Mouse (Mus musculus) gastrocnemius, adult 8-10 months (tissue): ENCODE data around the gene Mitd1. TPM values are rescaled to one million over a fixed set of nuclear protein-coding genes. Genes with fewer than 3 reads are reported as not detected.

ENCODE experiments used
- DNase-seq, 2 experiments: peaks; one replicate each; pipeline ENCODE4 v3.0.0; 2022; ENCODE audit warnings: low spot score in 2 of 2
- total RNA-seq, 4 experiments: library from RNA; stranded (reverse); gene quantifications; 2 replicates each; pipeline ENCODE4 v1.2.4; 2022

The Mitd1 gene
- total RNA-seq, 4 experiments from 2014 or later: 0.63 to 2.1 (median 1.3) TPM

- DNase-seq: no peak
Observed at GRCm38 (mm10) chr1:37867684-37868322, 22.4 kb downstream of the Mitd1 start.

- DNase-seq: no peak
Observed at GRCm38 (mm10) chr1:37867056-37867455, 23.2 kb downstream of the Mitd1 start.

- DNase-seq: no peak
Observed at GRCm38 (mm10) chr1:37866286-37866685, 23.9 kb downstream of the Mitd1 start, which contains the start of gene Tsga10. Tsga10 (minus strand) TSS chr1:37866429.

GRCm38 (mm10) chr1:37865401-37866215 lies 24.6 kb downstream of the Mitd1 start:
- no peak for DNase-seq

- peak; percentile 99 to 100 for DNase-seq
Observed at GRCm38 (mm10) chr1:37864511-37865400, 25.5 kb downstream of the Mitd1 start.

- no peak for DNase-seq
Observed at GRCm38 (mm10) chr1:37850696-37851095, 39.5 kb downstream of the Mitd1 start.

- no peak for DNase-seq
Observed at GRCm38 (mm10) chr1:37846878-37847277, 43.3 kb downstream of the Mitd1 start.

- no peak for DNase-seq
Observed at GRCm38 (mm10) chr1:37831681-37832080, 58.5 kb downstream of the Mitd1 start.

Other genes with a start within 250 kb of the Mitd1 start
- under 1 TPM; 0.18 to 0.67 (median 0.25) TPM for gene 2010300C02Rik, start 170.3 kb downstream of the Mitd1 start, total RNA-seq
- 1 to 10 TPM; 6.1 to 8.0 (median 7.7) TPM for gene Tsga10, start 24.0 kb downstream of the Mitd1 start, total RNA-seq
- 10 to 100 TPM in 1 of 4 experiments, 1 to 10 TPM in 3; 8.5 to 10.7 (median 9.1) TPM for gene Lipt1, start 18.7 kb downstream of the Mitd1 start, total RNA-seq
- 100 to 1,000 TPM; 261 to 309 (median 283) TPM for gene Mrpl30, start 66 bp upstream of the Mitd1 start, total RNA-seq
- gene Lyg2, start 26.1 kb upstream of the Mitd1 start, total RNA-seq: not detected
- not detected for gene Lyg1, start 67.3 kb upstream of the Mitd1 start, total RNA-seq
- 10 to 100 TPM; 30.9 to 38.3 (median 35.5) TPM for gene Txndc9, start 107.5 kb upstream of the Mitd1 start, total RNA-seq
- gene Eif5b, start 107.6 kb upstream of the Mitd1 start, total RNA-seq: 10 to 100 TPM; 53.3 to 62.9 (median 54.8) TPM
- 10 to 100 TPM; 17.7 to 20.0 (median 19.3) TPM for gene Rev1, start 239.4 kb upstream of the Mitd1 start, total RNA-seq